Mouse (Mus musculus) ES-Bruce4 (cell line): ENCODE results near the gene Hadha. TPM values are rescaled to one million over a fixed set of nuclear protein-coding genes. Genes with fewer than 3 reads are reported as not detected.

Experiments
- H3K27ac ChIP-seq: 2 replicates; pipeline ENCODE4 v1.5.1; 2012; ENCODE audit warnings: low read length, inconsistent platforms; ENCODE audit not compliant: insufficient read depth
- H3K27me3 ChIP-seq: 2 replicates; pipeline ENCODE4 v1.6.1; 2012; ENCODE audit warnings: mild to moderate bottlenecking, low read length, inconsistent platforms; ENCODE audit not compliant: control insufficient read depth, poor library complexity, insufficient read depth, severe bottlenecking
- H3K36me3 ChIP-seq: 2 replicates; pipeline ENCODE4 v1.6.1; 2012; ENCODE audit warnings: inconsistent platforms, mild to moderate bottlenecking, low read length, moderate library complexity; ENCODE audit not compliant: control insufficient read depth, poor library complexity, insufficient read depth, severe bottlenecking
- H3K4me1 ChIP-seq: one replicate; pipeline ENCODE4 v1.8.1; 2011; ENCODE audit warnings: low read length; ENCODE audit not compliant: control insufficient read depth, insufficient read depth
- H3K4me3 ChIP-seq: 2 replicates; pipeline ENCODE4 v1.5.1; 2011; ENCODE audit warnings: low read depth, mild to moderate bottlenecking, low read length
- H3K9ac ChIP-seq: 2 replicates; pipeline ENCODE4 v1.6.1; 2012; ENCODE audit warnings: low read depth, mild to moderate bottlenecking, inconsistent platforms; ENCODE audit not compliant: poor library complexity, severe bottlenecking
- H3K9me3 ChIP-seq: replicated peaks from 2 replicates; pipeline ENCODE4 v1.6.1; 2012; ENCODE audit warnings: mild to moderate bottlenecking, low read length, inconsistent platforms; ENCODE audit not compliant: control insufficient read depth, poor library complexity, insufficient read depth, severe bottlenecking
- CTCF ChIP-seq: IDR thresholded peaks from one replicate; pipeline ENCODE4 v1.8.1; 2011; ENCODE audit warnings: low read depth, low read length
- EP300 ChIP-seq: IDR thresholded peaks from 2 replicates; pipeline ENCODE4 v1.6.1; 2011; ENCODE audit warnings: low read depth, low read length; ENCODE audit not compliant: insufficient read depth
- POLR2A ChIP-seq: IDR thresholded peaks from one replicate; pipeline ENCODE4 v1.8.1; 2011; ENCODE audit warnings: low read length; ENCODE audit not compliant: insufficient read depth
- polyA plus RNA-seq: library from polyadenylated mRNA; stranded (reverse); fragments of >200 nt; gene quantifications from 2 replicates; pipeline ENCODE4 v1.2.4, GENCODE M21; 2011; ENCODE audit warnings: low read depth; ENCODE audit not compliant: missing spikeins, insufficient read depth, insufficient read length

Gene Hadha
- polyA plus RNA-seq, 1 experiment, result 59.3 TPM

DNA sequence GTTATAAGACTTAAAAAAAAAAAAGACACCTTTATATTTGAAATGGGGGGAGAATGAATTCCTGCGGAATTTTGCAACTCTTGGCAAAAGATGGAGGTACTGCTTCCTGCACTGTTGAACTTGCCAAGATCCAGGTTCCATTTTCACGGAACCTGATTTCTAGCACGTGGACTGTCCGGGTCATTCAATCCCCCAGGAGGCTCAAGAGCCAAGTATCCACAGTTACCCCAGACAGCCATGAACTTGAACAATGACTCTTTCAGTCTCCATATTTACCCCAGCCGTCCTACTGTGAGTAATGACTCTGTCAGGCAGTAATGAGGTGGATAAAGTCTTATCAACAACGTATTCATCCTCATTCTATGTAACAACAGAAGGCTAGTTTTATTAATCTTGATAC, 8.4 kb downstream of the Hadha start:
- H3K27ac ChIP-seq, result no peak overlapping the region
- TF ChIP-seq POLR2A (no peak), EP300 (no peak), CTCF (no peak)
- no peak overlapping the region for H3K4me3 ChIP-seq
- H3K9me3 ChIP-seq, result no peaks in the 10 kb centered on the region
- no peaks in the 10 kb centered on the region for H3K27me3 ChIP-seq
- no peaks in the 10 kb centered on the region for H3K4me1 ChIP-seq
- H3K9ac ChIP-seq, result no peak overlapping the region
- peaks cover 2% of the 10 kb centered on the region for H3K36me3 ChIP-seq

DNA sequence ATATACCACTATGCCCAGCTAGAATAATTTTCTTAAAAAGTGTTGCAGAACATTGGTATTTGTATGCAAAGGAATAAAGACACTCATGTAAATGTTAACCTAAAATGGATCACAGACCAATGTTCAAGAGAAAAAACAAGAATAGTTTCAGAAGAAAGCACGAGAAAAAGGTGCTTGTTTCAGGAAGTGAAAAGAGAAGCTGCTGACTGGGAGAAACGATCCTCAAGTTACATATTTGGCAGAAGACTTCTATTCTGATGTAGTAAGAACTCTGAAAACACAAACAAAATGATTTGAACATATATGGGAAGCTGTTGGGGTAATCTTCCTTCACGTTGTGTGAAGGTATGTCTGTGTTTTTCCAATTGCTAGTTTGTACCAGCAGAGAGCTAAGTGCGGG, 16.8 kb downstream of the Hadha start:
- Histone ChIP-seq H3K27me3 (no peaks in the 10 kb centered on the region), H3K4me3 (no peak overlapping the region), H3K9me3 (no peaks in the 10 kb centered on the region), H3K4me1 (no peaks in the 10 kb centered on the region), H3K9ac (no peak overlapping the region), H3K36me3 (peaks cover 4% of the 10 kb centered on the region), H3K27ac (no peak overlapping the region)
- no peak for TF ChIP-seq EP300
- no peak for TF ChIP-seq CTCF
- TF ChIP-seq POLR2A, result no peak

DNA sequence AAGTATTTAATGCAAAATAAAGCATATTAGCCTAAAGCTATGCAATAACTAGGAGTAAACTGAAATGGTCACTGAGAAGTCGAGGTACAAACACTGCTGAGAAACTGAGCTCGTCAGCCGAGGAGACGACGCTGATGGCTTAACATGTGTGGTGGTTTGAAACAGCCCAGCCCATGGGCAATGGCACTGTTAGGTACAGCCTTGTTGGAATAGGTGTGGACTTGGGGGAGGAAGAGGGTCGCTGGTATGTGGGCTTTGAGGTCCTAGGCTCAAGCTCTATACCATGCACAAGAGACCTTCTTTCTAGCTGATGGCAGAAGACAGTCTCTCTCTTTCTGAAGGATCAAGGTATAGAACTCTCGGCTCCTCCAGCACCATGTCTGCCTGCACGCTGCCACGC, 17.7 kb downstream of the Hadha start:
- H3K9ac ChIP-seq, result no peak overlapping the region
- H3K36me3 ChIP-seq, result peaks cover 2% of the 10 kb centered on the region; the same call in 1 of the 2 replicates
- H3K9me3 ChIP-seq, result no peaks in the 10 kb centered on the region
- no peak for TF ChIP-seq EP300
- TF ChIP-seq CTCF, result no peak
- TF ChIP-seq POLR2A, result no peak
- H3K4me3 ChIP-seq, result no peak overlapping the region
- no peaks in the 10 kb centered on the region for H3K27me3 ChIP-seq
- no peaks in the 10 kb centered on the region for H3K4me1 ChIP-seq
- no peak overlapping the region for H3K27ac ChIP-seq

DNA sequence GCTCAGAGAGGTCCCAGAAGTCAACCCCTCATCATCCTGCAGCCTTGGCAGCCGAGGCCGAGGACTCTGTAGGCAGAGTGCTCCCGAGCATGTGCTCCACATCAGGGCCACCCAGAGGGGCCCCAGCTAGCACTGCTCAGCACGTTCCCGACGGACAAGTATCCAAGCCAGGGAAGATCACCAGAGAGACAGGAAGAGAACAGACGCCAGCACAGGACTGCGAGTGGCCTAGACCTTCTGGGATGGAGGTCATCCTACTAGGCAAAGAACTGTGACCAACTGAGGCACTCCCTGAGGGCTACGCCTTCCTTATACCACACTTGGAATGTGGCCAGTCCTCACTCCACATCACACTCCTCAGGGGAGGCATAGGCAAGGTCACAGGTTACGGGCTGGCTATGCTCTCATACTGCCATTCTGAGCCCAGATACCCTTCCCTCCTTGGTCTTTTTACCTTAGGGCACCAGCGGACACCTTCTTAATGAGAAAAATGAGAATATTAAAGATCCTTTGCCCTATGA, 19.2 kb downstream of the Hadha start:
- no peaks in the 10 kb centered on the region for H3K4me1 ChIP-seq
- H3K27me3 ChIP-seq, result no peaks in the 10 kb centered on the region
- H3K4me3 ChIP-seq, result no peak overlapping the region
- peaks cover 5% of the 10 kb centered on the region for H3K36me3 ChIP-seq
- no peak overlapping the region for H3K9ac ChIP-seq
- TF ChIP-seq CTCF, result no peak
- no peak for TF ChIP-seq POLR2A
- H3K9me3 ChIP-seq, result no peaks in the 10 kb centered on the region
- H3K27ac ChIP-seq, result no peak overlapping the region

DNA sequence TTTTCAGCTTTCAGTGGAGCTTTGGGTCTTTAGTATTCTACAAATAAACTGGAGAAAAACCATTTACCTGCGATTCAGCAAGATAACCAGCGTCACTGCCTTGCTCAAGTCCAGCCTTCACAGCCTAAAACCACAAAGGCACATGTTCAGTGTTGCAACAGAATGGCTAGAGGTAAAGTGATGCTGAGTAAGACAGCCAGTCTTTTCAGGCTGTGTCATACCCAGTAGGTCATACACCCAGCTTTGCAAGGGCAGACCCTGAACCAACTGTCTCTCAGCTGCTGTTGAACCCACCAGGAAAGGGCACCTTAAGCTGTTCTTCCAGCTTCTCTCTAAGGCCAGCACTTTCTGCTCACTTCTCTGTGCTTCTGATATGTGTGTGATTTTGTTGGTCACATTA, 22.8 kb downstream of the Hadha start:
- Histone ChIP-seq H3K27me3 (no peaks in the 10 kb centered on the region), H3K4me3 (no peak overlapping the region), H3K4me1 (no peaks in the 10 kb centered on the region), H3K36me3 (peaks cover 5% of the 10 kb centered on the region; the same call in 1 of the 2 replicates), H3K9ac (no peak overlapping the region), H3K27ac (no peak overlapping the region), H3K9me3 (no peaks in the 10 kb centered on the region)
- TF ChIP-seq POLR2A (no peak), CTCF (no peak), EP300 (no peak)

DNA sequence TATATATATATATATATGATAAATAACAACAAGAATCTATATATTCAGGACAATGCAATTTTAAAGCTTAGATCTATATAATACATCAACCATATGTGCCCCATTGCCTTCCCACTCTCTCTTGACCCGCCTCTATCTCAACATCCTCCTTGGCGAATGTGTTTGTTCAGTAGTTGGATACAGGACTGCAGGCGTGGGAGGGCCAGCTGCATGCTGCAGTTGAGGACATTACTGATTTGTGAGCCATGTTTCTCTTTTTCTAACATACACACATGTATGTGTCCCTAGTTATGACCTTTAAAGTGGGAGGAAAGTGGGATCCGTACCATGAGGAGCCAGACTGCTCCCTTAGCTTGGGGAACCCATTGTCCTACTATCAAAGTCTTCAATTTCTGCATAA, 23.7 kb downstream of the Hadha start:
- Histone ChIP-seq H3K9me3 (no peaks in the 10 kb centered on the region), H3K4me1 (no peaks in the 10 kb centered on the region), H3K4me3 (no peak overlapping the region), H3K27me3 (no peaks in the 10 kb centered on the region), H3K36me3 (peaks cover 5% of the 10 kb centered on the region; the same call in 1 of the 2 replicates), H3K9ac (no peak overlapping the region), H3K27ac (no peak overlapping the region)
- TF ChIP-seq EP300, result no peak
- TF ChIP-seq POLR2A, result no peak
- TF ChIP-seq CTCF, result no peak
